ENCODE assay signal across 10 mouse cellular contexts in the genomic region with DNA sequence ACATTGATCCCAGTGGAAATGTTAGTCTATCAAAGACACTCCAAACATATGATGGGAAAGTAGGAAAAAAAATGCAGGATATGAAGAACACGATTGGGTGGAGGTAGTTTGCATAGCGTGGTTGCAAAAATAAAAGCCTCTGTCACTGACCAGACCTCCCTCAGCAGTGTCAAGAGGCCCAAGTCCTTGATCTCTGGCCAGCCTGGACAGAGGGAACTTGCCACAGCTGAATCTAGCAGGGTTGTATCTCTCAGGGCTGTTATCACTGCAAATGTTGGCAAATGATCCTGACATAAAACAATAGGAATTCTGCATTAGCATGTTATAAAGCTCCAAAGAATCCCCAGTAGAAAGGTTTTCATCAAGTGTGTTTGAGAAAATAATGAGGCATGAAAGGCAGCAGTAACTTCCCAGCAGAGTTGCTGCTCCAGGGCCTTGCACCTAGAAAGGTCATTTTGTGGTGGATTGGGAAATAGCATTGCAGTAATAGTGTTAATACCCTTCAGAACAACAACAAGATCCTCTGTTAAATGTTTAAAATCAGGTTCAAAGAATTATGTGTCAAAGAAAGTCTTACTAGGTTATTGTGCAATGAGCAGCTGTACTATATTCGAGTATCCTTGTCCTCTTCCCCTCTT. TPM values are rescaled to one million over a fixed set of nuclear protein-coding genes. Genes with fewer than 3 reads are reported as not detected.
DNase-seq lines count a peak whose midpoint lies in the region; TF ChIP-seq lines count a peak whose summit lies in the region.
"Had no signal": no experiment of that assay in that cellular context is flagged by ENCODE, and none has a peak within 500 bp of the region (broad histone marks: within the 10 kb centered on the region; RNA-seq: fewer than 3 reads in every experiment).

No protein-coding gene starts in this region.

- H3K4me2 ChIP-seq in myocyte (ENCODE audit: low read depth) = no peak overlapping the region
- H3K4me2 ChIP-seq: lung, embryonic 15.5 days had no signal

- intact Hi-C loops in heart, postnatal 25 days (cut with DNase I) = no loop called here

- no peaks in the 10 kb centered on the region for H3K36me3 ChIP-seq in myocyte (ENCODE audit: control insufficient read depth, insufficient read depth)
- H3K36me3 ChIP-seq: lung, embryonic 15.5 days had no signal

- TF ChIP-seq POLR2A in myocyte (IDR thresholded peaks at IDR 0.05; ENCODE audit: insufficient read length, low read depth) = no peak

- no peaks in the 10 kb centered on the region for H3K79me2 ChIP-seq in myocyte (ENCODE audit: control insufficient read depth, insufficient read depth)

- no peak overlapping the region for H3ac ChIP-seq in myocyte (ENCODE audit: control insufficient read depth, insufficient read length)

- no peaks in the 10 kb centered on the region for H3K27me3 ChIP-seq in myocyte (ENCODE audit: control insufficient read depth, insufficient read depth, insufficient read length)
- H3K27me3 ChIP-seq: lung, embryonic 15.5 days had no signal

- DNase-seq in heart, adult 18-20 months = peak; percentile 49 to 70
- DNase-seq in heart, postnatal 25 days (ENCODE audit: low spot score) = no peak
- DNase-seq in ovary, adult 18-20 months (ENCODE audit: low spot score) = peak; percentile 45
- DNase-seq in ovary, postnatal 10 days (ENCODE audit: low spot score) = no peak
- DNase-seq in adrenal gland, postnatal 36 days = peak; percentile 34 to 62
- no peak for DNase-seq in left cerebral cortex, adult 11 months (ENCODE audit: low spot score)
- no peak for DNase-seq in retina, postnatal 1 day
- DNase-seq: thymus, postnatal 14 days had no signal

- no peak overlapping the region for H3K4me3 ChIP-seq in myocyte
- H3K4me3 ChIP-seq: lung, embryonic 15.5 days had no signal

TF ChIP-seq in myocyte, 11 proteins besides CTCF, POLR2A, EP300 and RAD21:
- TF ChIP-seq CEBPB (IDR thresholded peaks at IDR 0.05; ENCODE audit: insufficient read depth, poor library complexity, severe bottlenecking) (peak; percentile 66; the same call in 1 of the 2 replicates), TCF12 (IDR thresholded peaks at IDR 0.05; ENCODE audit: insufficient read depth, poor library complexity, severe bottlenecking) (no peak)

RNA-seq across cellular contexts. Expression of gene Efemp1, which starts 56.0 kb away (rescaled TPM):
- 10 to 100 TPM; 20.3 to 23.4 TPM for total RNA-seq in heart, adult 18-20 months (2021)
- total RNA-seq in heart, postnatal 25 days (2021) = 10 to 100 TPM; 16.0 to 20.7 TPM
- 100 to 1,000 TPM in 1 of 2 experiments, 10 to 100 TPM in 1; 33.5 to 107 TPM for total RNA-seq in adrenal gland, postnatal 36 days (2021)
- 0.12 TPM for polyA plus RNA-seq in myocyte (2012; fragmentation: generic; extraction: Trizol)

Comparison
In these comparisons a context has a peak if more than half of its experiments do, and no peak if none do; other contexts are left out.
1. DNase-seq: peak in heart, adult 18-20 months (2 of 2), ovary, adult 18-20 months (single experiment) and adrenal gland, postnatal 36 days (2 of 2); none in heart, postnatal 25 days (single experiment), ovary, postnatal 10 days (single experiment), left cerebral cortex, adult 11 months (single experiment) and retina, postnatal 1 day (single experiment).